Mouse (Mus musculus) E14TG2a.4 (cell line): ENCODE measurements at regions not wholly inside any gene's neighbourhood (a gene's known extent, or its start where the extent isn't known, plus 50 kb on each side); places are given as distances from the start of the nearest gene placed in this dataset.

ENCODE experiments used
- CTCF ChIP-seq: conservative IDR thresholded peaks from 2 replicates; pipeline ENCODE4 v1.5.1; 2014; ENCODE audit warnings: low read length
- NANOG ChIP-seq: IDR thresholded peaks from 2 replicates; pipeline ENCODE4 v1.6.1; 2014; ENCODE audit warnings: borderline replicate concordance, low read length, mixed read lengths
- POU5F1 ChIP-seq: IDR thresholded peaks from 2 replicates; pipeline ENCODE4 v1.6.1; 2014; ENCODE audit warnings: low read length, borderline replicate concordance

GRCm38 (mm10) chr7:136180996-136181395 is 464.8 kb upstream of the Mki67 start:
- TF ChIP-seq CTCF, result no peak
- TF ChIP-seq POU5F1, result no peak
- no peak for TF ChIP-seq NANOG
